Mouse (Mus musculus) natural killer cell, adult 2 months (primary cell): ENCODE measurements around the gene Pyy.
A peak's percentile ranks its signal among the peaks of the same experiment; 100 is the strongest.

ENCODE experiments used
- DNase-seq, 2 experiments: peaks; one replicate each; pipeline ENCODE4 v3.0.0; 2022; ENCODE audit warnings: low spot score in 2 of 2

Pyy gene

GRCm38 (mm10) chr11:102107732-102108131 lies at the start of gene Pyy:
Gene Pyy (minus strand): TSS chr11:102107832.
- no peak for DNase-seq

DNA sequence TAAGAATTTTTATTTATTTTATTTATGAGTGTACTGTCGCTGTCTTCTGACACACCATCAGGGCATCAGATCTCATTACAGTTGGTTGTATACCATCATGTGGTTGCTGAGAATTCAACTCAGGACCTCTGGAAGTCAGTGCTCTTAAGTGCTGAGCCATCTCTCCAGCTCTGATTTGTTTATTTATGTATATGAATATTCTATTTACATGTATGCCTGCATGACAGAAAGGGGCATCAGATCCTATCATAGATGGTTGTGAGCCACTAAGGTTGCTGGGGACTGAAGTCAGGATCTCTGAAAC lies 49.1 kb upstream of the Pyy start:
- no peak for DNase-seq

- DNase-seq, result peak; percentile 77 to 85
Measured at GRCm38 (mm10) chr11:102156039-102156785, 48.6 kb upstream of the Pyy start, which contains the start of gene Tmem101. Gene Tmem101 (minus strand): TSS chr11:102156404.

- DNase-seq, result no peak
Measured at GRCm38 (mm10) chr11:102147213-102147989, 39.8 kb upstream of the Pyy start.

GRCm38 (mm10) chr11:102146531-102146930 lies 38.9 kb upstream of the Pyy start:
- DNase-seq, result no peak

GRCm38 (mm10) chr11:102146005-102146404 lies 38.4 kb upstream of the Pyy start:
- DNase-seq, result no peak

DNA sequence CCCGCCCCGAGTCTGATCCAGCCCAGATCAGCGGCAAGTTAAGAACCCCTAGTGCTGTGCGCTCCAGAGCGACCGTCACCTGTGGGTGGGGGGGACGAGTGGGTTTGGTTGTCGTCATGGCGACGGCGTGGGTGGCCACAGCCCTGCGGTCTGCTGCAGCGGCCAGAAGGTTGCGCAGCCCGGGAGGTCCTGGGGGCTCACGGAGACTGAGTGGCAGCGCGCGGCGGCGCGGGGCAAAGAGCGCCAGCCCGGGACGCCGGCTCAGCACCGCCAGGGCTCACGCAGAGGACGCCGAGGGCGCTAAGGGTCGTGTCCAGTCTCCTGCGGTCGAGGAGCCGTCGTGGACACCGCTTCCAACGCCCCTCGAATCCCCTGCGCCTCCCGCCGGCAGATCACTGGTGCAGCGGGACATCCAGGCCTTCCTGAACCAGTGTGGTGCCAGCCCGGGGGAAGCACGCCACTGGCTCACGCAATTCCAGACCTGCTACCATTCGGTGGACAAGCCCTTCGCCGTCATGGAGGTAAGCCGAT lies 37.9 kb upstream of the Pyy start, which contains the start of gene Nags:
TSS of gene Nags (plus strand) at position 43 of the 531 bp plus-strand sequence.
- DNase-seq, result no peak

GRCm38 (mm10) chr11:102144957-102145470 lies 37.4 kb upstream of the Pyy start:
- no peak for DNase-seq

DNA sequence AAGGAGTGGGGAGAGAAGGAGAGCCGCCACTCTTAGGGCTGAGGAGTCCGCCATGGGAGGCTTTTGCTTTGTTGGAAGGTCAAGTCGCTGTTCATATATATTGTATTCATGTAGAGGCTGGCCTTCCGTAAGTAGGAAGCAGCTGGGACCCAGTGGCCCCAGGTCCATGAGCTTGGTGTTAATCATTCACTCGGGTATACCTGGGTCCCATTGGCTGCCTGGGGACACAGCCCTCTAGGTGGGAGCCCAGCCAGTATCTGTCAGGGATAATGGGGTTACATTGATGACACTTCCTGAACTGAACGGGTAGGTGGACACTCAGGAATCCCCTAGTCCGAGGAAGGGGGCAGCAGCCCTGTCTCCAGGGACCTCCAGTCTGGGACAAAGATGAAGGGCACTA lies 34.7 kb upstream of the Pyy start:
- no peak for DNase-seq

- peak; percentile 49 to 65 for DNase-seq
Measured at GRCm38 (mm10) chr11:102140508-102140907, 32.9 kb upstream of the Pyy start.

DNA sequence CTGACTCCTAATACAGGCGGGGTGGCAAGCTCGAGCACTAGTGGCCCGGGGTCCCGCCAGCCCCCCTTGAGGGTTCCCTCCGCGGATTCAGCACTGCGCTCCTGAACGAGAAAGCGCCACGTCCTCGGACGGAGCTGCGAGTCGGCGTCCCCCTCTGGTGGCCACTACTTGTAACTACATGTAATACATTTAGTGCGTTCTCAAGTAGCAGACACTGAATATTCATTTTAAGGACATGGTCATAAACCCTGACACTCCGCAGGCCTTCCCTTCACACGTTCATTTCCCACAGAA lies 30.8 kb upstream of the Pyy start:
- peak; percentile 38 to 59 for DNase-seq

DNA sequence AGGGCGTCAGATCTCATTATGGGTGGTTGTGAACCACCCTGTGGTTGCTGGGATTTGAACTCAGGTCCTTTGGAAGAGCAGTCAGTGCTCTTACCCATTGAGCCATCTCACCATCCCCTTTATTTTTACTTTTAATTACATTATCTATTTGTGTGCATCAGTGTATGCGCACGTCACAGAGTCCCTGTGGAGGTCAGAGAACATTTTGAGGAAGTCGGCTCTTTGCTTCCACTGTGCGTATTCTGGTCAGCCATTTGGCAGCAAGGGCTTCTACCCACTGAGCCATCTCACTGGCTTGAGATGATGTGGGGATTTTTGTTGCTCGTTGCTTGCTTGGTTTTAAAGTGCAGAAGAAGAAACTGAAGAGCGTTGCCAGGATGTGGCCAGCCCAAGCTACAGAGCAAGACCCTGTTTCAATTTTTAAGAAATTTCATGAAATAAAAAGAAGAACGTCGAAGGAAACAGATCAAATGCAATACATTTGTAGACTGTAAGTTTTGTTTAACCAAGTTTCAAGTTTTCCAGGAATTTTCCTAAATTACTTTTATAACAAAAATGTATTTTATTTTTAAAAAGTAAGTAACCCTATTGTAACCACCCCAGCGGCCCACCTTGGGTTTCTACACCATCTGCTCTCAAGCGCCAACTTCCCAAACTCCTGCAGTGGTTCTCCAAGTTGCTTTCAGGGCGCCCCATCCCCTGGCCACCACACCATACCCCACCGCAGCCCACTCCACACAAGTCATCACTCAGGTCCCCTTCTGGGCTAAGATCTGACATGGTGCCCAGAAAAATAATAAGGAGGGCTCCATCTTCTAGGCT lies 30.2 kb upstream of the Pyy start:
- DNase-seq, result peak in 1 of 2 experiments; percentile 42

GRCm38 (mm10) chr11:102134516-102134915 lies 26.9 kb upstream of the Pyy start:
- DNase-seq, result no peak

GRCm38 (mm10) chr11:102117386-102117785 lies 9.8 kb upstream of the Pyy start:
- DNase-seq, result no peak

GRCm38 (mm10) chr11:102116241-102116640 lies 8.6 kb upstream of the Pyy start:
- DNase-seq, result no peak

- no peak for DNase-seq
Measured at GRCm38 (mm10) chr11:102111576-102111975, 3.9 kb upstream of the Pyy start.

- DNase-seq, result no peak
Measured at GRCm38 (mm10) chr11:102106911-102107310, 721 bp downstream of the Pyy start.

DNA sequence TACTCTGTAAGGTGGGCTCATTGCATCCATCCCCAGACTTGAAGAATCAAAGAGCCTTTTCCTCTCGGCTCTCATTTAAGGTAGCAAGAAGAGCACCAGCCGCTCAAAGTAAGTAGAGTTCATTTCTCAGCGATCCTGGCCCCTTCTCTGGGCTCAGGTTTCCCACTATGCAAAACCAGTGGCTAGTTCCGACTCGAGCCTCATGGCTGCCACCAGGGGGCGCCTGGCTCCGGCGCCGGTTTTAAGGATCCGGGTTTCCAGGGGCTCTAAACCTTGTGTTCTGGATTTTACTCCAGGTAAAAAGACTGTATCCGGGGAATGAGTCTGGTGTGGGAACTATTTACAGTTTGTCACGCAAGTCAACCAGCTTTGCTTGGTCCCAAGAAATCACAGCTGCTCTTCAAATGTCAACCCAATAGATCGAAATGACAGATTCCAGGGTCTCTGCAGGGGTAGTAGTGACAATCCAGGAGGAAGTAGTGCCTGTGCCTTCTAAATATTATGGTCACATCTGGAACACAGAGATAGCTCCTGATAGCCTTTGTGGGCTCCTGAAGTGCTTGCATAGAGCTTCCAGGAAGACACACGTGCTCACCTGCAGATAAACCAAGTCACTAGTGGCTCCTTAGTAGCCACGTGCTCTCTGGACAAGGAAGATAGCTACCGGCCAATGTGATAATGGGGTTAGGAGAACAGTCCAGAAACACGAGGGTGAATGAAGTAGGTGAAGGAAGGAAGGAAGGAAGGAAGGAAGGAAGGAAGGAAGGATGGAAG lies 5.0 kb downstream of the Pyy start:
- DNase-seq, result peak in 1 of 2 experiments; percentile 36

DNA sequence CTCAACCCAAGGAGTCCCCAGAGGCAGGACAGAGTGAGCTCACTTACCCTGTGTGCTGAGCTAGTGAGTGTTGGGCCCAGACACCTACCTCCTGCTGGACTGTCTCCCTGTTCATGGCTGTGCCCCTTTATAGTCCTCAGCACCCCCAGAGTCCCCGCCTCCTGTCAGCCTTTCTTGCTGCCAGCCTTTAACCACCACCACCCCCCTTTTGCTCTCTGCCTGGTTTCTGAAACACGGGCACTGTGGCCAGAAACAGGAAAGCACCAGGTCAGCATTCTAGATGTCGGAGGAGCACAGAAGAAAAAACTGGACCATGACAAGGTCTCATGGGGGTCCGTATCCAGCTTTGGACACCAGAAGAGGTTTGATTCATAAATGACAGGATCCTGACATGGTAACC lies 6.4 kb downstream of the Pyy start, which contains the start of gene Ppy:
TSS of gene Ppy (minus strand) at position 101 of the 400 bp plus-strand sequence.
- no peak for DNase-seq

GRCm38 (mm10) chr11:102096887-102097391 lies 10.7 kb downstream of the Pyy start:
- DNase-seq, result no peak

DNA sequence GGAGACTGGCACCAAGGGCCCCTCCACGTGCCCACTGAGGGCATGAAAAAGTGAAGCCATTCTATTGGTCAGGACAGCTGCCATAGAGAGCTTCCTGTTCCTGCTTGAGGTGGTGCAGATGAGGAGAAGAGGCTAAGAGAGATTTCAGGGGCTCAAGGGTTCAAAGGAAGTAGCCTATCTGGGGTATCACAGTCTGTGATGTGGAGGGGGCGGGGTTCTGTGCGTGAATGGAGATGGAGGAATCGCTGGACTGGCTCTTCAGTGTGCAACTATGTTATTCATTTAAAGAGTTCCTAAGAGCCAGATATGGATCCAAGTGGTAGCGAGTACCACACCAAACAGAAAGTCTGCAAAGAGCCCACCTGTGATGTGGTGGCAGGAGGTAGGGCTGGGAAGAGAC lies 11.2 kb downstream of the Pyy start:
- no peak for DNase-seq
